Mouse (Mus musculus) forebrain, postnatal 0 days (tissue): ENCODE results near the gene Fn3k. TPM values are rescaled to one million over a fixed set of nuclear protein-coding genes. Genes with fewer than 3 reads are reported as not detected.
A peak's percentile ranks its signal among the peaks of the same experiment; 100 is the strongest.

Experiments
- ATAC-seq: fragments of 200-750 bp; cut with Nextera tagmentation; 2 replicates; pipeline ENCODE4 v1.8.0; 2017; ENCODE audit warnings: mild to moderate bottlenecking, moderate library complexity
- DNase-seq: peaks from one replicate; pipeline ENCODE4 v3.0.0-alpha.2; 2015
- H3K27ac ChIP-seq: fragments of 300-500 bp; sonication (generic); 2 replicates; pipeline ENCODE4 v1.5.1; 2014; ENCODE audit warnings: low read depth, mild to moderate bottlenecking, antibody characterized with exemption, low read length, moderate library complexity, mixed read lengths
- H3K27me3 ChIP-seq: fragments of 300-500 bp; sonication (generic); 2 replicates; pipeline ENCODE4 v1.6.1; 2014; ENCODE audit warnings: mild to moderate bottlenecking, low read length, mixed read lengths; ENCODE audit not compliant: insufficient read depth
- H3K36me3 ChIP-seq: fragments of 300-500 bp; sonication (generic); 2 replicates; pipeline ENCODE4 v1.6.1; 2014; ENCODE audit warnings: mild to moderate bottlenecking, moderate library complexity; ENCODE audit not compliant: insufficient read depth
- H3K4me1 ChIP-seq: fragments of 300-500 bp; sonication (generic); 2 replicates; pipeline ENCODE4 v1.6.1; 2014; ENCODE audit warnings: antibody characterized with exemption; ENCODE audit not compliant: insufficient read depth
- H3K4me2 ChIP-seq: fragments of 300-500 bp; sonication (generic); 2 replicates; pipeline ENCODE4 v1.6.1; 2014; ENCODE audit warnings: low read depth, mild to moderate bottlenecking, moderate library complexity
- H3K4me3 ChIP-seq: fragments of 300-500 bp; sonication (generic); 2 replicates; pipeline ENCODE4 v1.5.1; 2014; ENCODE audit warnings: low read depth, low read length, mixed read lengths
- H3K9ac ChIP-seq: fragments of 300-500 bp; sonication (generic); 2 replicates; pipeline ENCODE4 v1.6.1; 2014; ENCODE audit warnings: mild to moderate bottlenecking
- H3K9me3 ChIP-seq: fragments of 300-500 bp; sonication (generic); 2 replicates; pipeline ENCODE4 v1.6.1; 2016; ENCODE audit warnings: low read length
- CTCF ChIP-seq: sonication (generic); IDR thresholded peaks from 2 replicates; pipeline ENCODE4 v1.5.1; 2016; ENCODE audit warnings: antibody characterized with exemption, control low read depth, low read depth
- WGBS: fragments of 180-500 bp; shearing (Covaris S2); extraction: QIAGEN DNeasy Blood & Tissue Kit; methylation state at CpG from one replicate; pipeline ENCODE4 v1.1.7; 2014; 5-methylcytosine and 5-hydroxymethylcytosine counted together
- polyA plus RNA-seq: library from polyadenylated mRNA; unstranded; fragments of >200 nt; fragmentation: Nextera tagmentation; extraction: Ambion mirVana; gene quantifications from 2 replicates; pipeline ENCODE4 v1.2.1, GENCODE M21; 2015
- total RNA-seq: library from RNA; depleted of rRNA; stranded (reverse); fragments of >200 nt; gene quantifications from 2 replicates; pipeline ENCODE4 v1.2.3, GENCODE M21; 2014

Fn3k gene
- total and polyA plus RNA-seq, 2 experiments from 2014 or later: 2.9 to 3.1 TPM

DNA sequence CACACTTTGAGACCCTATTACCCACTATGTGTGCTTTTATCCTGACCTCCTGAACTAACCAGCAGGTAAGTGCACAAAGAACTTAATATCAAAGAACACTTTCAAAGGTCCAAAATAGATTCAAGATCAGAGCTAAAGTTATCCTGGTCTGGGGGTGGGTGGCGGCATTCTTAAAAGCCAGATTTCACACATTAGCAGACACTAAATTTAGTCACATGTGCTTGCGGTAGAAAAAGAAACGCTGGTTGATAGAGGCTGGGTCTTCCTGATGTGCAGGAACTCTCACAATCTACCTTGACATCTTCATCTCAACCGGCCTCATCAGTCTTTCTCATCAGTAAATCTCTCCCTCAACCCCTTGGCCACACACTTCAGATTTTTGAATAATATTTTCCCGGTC is 20.0 kb upstream of the Fn3k start:
- no peak overlapping the region for H3K9ac ChIP-seq
- ATAC-seq (no peak), DNase-seq (no peak)
- no peaks in the 10 kb centered on the region for H3K27me3 ChIP-seq
- H3K9me3 ChIP-seq: no peaks in the 10 kb centered on the region
- H3K4me1 ChIP-seq: no peaks in the 10 kb centered on the region
- 82% methylated on average over 5 of the region's 5 CpGs for WGBS
- H3K36me3 ChIP-seq: no peaks in the 10 kb centered on the region
- H3K4me2 ChIP-seq: no peak overlapping the region
- TF ChIP-seq CTCF: no peak
- H3K4me3 ChIP-seq: no peak overlapping the region
- no peak overlapping the region for H3K27ac ChIP-seq

DNA sequence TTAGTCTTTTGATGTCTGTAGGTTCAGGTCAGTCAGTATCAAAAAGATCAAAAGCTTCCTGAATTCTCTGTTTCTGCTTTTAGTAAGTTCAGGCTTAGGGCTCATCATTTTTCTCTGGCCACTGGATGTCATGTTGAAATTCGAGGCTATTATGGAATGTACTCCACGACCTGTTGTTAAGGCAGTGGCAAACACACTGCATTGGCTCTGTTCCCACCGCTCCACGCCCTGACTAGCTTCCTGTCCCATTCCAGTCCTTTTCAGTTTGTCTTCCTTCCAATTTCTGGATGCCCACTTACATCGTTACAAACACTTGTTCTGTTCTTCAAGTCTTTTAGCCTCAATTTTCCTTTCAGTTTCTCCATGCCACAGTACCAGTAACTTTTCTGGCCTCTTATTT is 19.4 kb upstream of the Fn3k start:
- no peak for TF ChIP-seq CTCF
- H3K9ac ChIP-seq: no peak overlapping the region
- no peak for ATAC-seq
- no peak overlapping the region for H3K4me2 ChIP-seq
- no peaks in the 10 kb centered on the region for H3K27me3 ChIP-seq
- H3K9me3 ChIP-seq: no peaks in the 10 kb centered on the region
- no peak overlapping the region for H3K4me3 ChIP-seq
- H3K36me3 ChIP-seq: no peaks in the 10 kb centered on the region
- no peak for DNase-seq
- H3K4me1 ChIP-seq: no peaks in the 10 kb centered on the region
- 73% methylated on average over 5 of the region's 5 CpGs for WGBS
- no peak overlapping the region for H3K27ac ChIP-seq

DNA sequence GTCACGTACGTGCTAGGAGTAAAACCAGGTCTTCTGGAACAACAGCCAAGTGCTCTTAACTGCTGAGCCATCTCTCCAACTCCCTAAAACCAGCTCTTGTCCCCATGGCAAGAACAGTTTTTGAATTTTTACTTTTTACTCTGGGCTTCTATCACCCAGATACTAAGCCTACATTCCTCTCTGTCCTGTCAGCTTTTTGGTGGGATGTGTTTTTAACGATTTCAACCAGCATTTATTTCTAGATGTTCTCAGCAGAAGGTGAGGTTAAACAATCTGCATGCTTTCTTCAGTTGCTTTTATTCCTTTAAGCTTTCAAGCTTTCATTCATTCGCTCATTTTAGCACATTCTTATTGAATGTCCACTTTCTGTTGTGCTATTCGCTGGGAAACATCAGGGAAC is 16.7 kb upstream of the Fn3k start:
- no peak overlapping the region for H3K4me3 ChIP-seq
- no peak for DNase-seq
- H3K9ac ChIP-seq: no peak overlapping the region
- WGBS: 88% methylated on average over 5 of the region's 5 CpGs
- no peak for TF ChIP-seq CTCF
- no peaks in the 10 kb centered on the region for H3K4me1 ChIP-seq
- no peaks in the 10 kb centered on the region for H3K36me3 ChIP-seq
- H3K27me3 ChIP-seq: no peaks in the 10 kb centered on the region
- H3K9me3 ChIP-seq: no peaks in the 10 kb centered on the region
- H3K27ac ChIP-seq: no peak overlapping the region
- no peak for ATAC-seq
- no peak overlapping the region for H3K4me2 ChIP-seq

DNA sequence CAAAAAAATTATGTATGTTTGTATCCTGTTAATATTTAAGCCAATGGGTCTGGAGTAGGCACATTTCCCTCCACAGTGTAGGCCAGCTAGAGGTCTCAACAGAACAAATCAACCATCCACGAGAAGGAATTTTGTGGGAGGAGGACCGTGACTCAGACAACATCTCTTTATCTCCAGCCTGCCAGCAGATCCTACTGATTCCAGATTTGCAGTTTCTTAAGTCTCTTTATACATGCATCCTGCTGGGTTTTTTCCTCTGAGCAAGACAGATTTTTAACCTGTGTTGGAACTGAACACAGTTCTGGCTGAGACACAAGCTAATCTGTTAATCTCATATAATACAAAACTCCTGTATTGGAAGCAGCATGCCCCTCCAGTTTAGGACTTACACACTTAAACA is 15.8 kb upstream of the Fn3k start:
- Histone ChIP-seq H3K27me3 (no peaks in the 10 kb centered on the region), H3K4me3 (no peak overlapping the region), H3K27ac (no peak overlapping the region), H3K4me2 (no peak overlapping the region), H3K4me1 (no peaks in the 10 kb centered on the region), H3K36me3 (no peaks in the 10 kb centered on the region), H3K9me3 (no peaks in the 10 kb centered on the region), H3K9ac (no peak overlapping the region)
- DNase-seq (no peak), ATAC-seq (no peak)
- TF ChIP-seq CTCF: no peak
- WGBS: 76% methylated on average over 2 of the region's 2 CpGs

DNA sequence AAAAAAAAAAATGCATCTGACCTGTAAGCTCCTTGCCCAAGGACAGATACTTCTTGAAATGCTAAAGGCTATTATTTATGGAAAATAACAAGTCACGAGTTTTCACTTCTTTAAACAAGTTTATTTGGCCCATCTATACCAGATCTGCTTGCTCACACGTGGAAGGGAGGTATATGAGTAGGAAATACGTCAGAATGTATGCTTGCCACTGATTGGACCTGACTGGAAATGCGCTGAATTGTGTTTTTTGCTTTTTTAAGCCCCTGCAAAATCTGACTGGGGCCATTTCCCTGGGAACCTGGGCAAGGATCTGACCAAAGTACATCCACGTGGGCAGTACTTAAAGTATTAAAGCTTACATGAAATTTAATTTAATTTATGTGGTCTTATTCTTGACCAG is 14.3 kb upstream of the Fn3k start:
- Histone ChIP-seq H3K4me3 (peak overlapping the region; percentile 67), H3K9me3 (no peaks in the 10 kb centered on the region), H3K36me3 (no peaks in the 10 kb centered on the region), H3K27ac (no peak overlapping the region), H3K27me3 (no peaks in the 10 kb centered on the region), H3K9ac (peak overlapping the region; percentile 62; the same call in 1 of the 2 replicates), H3K4me2 (peak overlapping the region; percentile 81), H3K4me1 (no peaks in the 10 kb centered on the region)
- WGBS: 50% methylated on average over 5 of the region's 5 CpGs
- ATAC-seq (no peak), DNase-seq (peak; percentile 7)
- no peak for TF ChIP-seq CTCF

DNA sequence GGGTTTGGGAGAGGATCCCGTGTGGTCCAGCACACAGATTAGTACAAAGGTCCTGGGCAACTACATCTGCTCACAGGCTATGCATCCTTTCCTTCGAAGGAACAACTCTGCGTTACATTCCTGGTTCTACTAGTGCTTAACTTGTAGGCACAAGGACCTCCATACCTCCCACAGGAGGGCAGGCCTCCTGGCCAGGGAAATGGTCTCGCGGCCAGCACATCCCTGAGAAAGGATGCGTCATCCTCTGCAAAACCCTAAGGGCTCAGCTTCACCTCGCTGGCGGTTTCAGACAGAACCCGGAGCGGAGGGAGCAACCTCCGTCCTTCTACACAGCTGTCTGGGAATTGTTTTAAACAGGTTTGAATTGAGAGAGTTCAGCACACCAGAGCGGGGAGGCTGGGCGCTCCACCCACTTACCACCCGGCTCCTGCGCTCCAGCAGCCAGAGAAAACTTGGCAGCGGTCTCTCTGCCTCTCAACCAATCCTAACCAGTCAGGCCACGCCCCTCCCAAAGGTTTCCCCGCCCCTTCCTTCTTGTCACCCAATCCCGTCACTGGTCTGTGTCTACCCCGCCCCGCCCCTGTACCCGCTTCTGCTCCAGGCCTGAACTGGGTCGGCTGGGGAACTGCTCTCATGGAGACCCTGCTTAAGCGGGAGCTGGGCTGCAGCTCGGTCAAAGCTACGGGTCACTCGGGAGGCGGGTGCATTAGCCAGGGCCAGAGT is 13.7 kb upstream of the Fn3k start, which contains the start of gene Fn3krp:
Gene Fn3krp (plus strand): TSS at position 572 of the 723 bp plus-strand sequence.
- Histone ChIP-seq H3K4me2 (peak within 1 kb of the TSS; percentile 81), H3K27me3 (no peaks in the 10 kb centered on the region), H3K4me3 (peak within 1 kb of the TSS; percentile 67), H3K27ac (peak within 1 kb of the TSS; percentile 70), H3K9me3 (no peaks in the 10 kb centered on the region), H3K9ac (peak within 1 kb of the TSS; percentile 62), H3K4me1 (no peaks in the 10 kb centered on the region), H3K36me3 (no peaks in the 10 kb centered on the region)
- 1% methylated on average over 28 of the region's 28 CpGs for WGBS
- peak; percentile 97 for DNase-seq
- peak; percentile 99 for ATAC-seq
- TF ChIP-seq CTCF: peak; percentile 25; the same call in 1 of the 2 replicates

DNA sequence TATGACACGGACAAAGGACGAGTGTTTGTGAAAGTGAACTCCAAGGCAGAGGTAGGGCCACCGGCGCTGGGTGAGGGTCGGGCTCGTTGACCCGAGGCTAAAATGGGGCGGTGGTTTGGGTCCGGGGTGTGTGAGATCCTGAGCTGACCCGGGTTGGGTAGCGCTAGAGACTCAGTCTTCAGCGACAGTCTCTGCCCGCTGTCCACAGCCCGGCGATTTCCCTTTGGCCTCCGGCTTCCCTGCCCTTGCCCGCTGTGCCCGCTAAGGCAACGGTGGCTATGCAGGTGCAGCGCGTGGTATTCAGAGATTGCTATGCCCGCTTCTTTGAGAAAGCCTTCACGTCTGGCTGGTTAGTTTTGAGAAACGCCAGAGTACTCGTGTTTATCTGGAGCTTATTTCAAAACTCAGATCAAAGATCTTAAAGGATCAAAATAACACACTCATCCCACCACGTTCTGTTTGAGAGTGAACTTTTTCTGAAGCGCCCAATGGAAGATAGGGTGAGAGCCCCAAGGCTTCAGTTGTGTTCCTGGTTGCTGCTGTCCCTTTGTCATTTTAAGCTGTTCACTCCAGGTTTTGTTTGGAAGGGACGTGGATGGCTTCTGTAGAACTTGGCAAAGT is 13.1 kb upstream of the Fn3k start:
- DNase-seq (no peak), ATAC-seq (peak; percentile 54)
- H3K4me3 ChIP-seq: peak overlapping the region; percentile 67
- no peaks in the 10 kb centered on the region for H3K36me3 ChIP-seq
- H3K9ac ChIP-seq: peak overlapping the region; percentile 62
- WGBS: under 1% methylated on average over 28 of the region's 28 CpGs
- no peaks in the 10 kb centered on the region for H3K4me1 ChIP-seq
- no peaks in the 10 kb centered on the region for H3K9me3 ChIP-seq
- H3K27me3 ChIP-seq: no peaks in the 10 kb centered on the region
- H3K27ac ChIP-seq: no peak overlapping the region
- no peak for TF ChIP-seq CTCF
- peak overlapping the region; percentile 81 for H3K4me2 ChIP-seq
